Mouse (Mus musculus) CD4-positive, CD25-positive, alpha-beta regulatory T cell, adult 2 months (primary cell): ENCODE measurements at regions not wholly inside any gene's neighbourhood (a gene's known extent, or its start where the extent isn't known, plus 50 kb on each side); places are given as distances from the start of the nearest gene placed in this dataset.

Source experiments
- DNase-seq: peaks from one replicate; pipeline ENCODE4 v3.0.0-alpha.2; 2012; ENCODE audit warnings: low read depth, low spot score

DNA sequence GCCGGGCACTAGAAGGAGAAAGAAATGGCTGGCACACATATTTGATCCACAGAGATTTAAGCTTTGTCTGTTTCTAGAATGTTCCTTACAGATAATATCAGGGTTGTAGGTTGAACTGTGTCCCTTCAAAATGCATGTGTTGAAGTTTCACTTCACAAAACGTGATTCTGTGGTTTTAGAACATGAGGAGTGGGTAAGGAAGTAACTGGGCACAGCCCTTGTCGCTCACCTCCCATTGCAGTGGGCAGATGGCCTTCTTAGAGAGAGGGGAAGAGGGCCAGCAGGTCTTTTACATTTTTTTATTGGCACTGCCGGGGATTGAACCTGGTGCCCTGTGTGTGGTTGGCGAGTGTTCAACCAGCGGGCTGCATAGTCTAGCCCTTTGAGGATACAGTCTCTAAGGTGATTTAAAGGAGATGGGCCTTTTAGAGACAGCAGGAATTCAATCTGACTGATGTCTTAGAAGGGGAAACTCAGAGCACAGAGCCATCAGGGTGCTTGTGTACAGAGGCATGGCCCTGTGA, 64.0 kb upstream of the Gjb5 start:
- no peak for DNase-seq

- DNase-seq: no peak
Observed at GRCm38 (mm10) chr4:127421129-127421528, 63.1 kb upstream of the Gjb5 start.

DNA sequence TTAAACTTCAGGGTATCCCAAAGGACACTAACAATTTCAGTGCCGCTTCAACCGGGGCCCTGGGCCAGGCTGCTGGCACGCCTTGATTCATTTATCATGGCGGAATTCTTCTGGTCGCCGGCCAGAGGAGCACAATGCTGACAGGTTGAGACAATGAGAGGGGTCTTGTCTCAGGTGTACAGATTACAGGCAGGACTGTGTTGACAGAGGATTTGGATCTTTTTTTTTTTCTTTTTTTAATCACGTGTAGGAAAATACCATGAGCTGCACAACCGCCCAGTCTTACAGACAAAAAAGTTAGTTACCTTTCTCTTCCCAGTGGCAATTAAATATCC, 61.8 kb upstream of the Gjb5 start:
- no peak for DNase-seq

DNA sequence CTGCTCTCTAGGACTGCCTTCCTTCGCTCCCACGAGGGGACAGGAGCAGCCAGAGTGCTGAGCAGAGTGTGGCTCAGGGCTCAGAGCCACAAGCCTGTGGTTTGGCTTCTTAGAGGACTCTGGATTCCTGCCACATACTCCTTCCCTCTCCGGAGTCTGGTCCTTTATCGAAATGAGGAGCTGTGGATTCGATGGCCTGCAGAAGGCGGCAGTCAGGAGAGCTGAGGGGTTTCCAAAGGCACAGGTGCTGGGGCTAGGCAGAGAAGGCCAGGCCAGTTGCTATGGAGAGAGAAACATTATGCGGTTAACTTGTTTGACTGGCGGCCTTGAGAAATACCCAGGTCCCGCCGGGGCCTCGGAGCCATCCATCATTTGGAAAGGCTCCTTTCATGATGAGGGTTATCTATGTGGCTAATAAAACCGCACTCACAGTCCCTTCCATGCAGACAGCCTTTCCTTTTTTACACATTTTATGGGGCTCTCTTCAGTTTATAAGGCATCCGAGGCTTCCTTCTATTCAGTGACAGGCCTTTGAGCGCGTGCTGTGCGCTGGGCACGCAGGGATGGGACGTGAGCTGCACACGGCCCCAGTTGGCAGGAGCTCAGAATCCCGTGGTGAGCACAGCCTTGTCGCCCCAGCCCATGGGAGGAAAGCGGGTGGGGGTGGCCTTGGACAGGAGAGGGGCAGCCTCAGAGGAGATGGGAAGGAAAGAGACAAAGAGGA, 61.2 kb upstream of the Gjb5 start:
- no peak for DNase-seq

- no peak for DNase-seq
Observed at GRCm38 (mm10) chr4:127416906-127417305, 58.9 kb upstream of the Gjb5 start.

GRCm38 (mm10) chr4:127413997-127414964, 56.3 kb upstream of the Gjb5 start:
- DNase-seq: no peak
